Mouse (Mus musculus): Measurements from ENCODE around the gene Lhx8. TPM values are rescaled to one million over a fixed set of nuclear protein-coding genes. Genes with fewer than 3 reads are reported as not detected.

Lhx8 gene
- polyA plus RNA-seq, 1 experiment from 2014 or later = 0.64 TPM

DNA sequence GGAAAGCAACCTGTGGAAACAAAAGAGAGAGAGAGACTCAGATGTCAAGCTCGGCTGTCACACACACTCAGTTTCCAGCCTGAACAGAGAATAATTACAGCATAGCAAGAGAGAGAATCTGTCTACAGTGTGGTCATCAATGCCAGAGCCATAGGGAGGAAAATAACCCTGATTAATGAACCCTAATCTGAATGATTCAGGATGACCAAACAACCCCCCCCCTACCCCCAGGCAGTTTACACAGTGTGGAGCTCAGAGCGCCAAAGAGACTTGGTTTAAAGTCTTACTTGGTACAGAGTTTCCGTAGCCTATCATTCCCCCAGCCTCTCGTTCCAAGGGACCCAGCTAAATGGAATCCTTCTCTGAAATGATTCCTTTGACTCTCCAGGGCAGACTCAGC is 45.1 kb downstream of the Lhx8 start:
- no peak for ATAC-seq (replicated peaks; ENCODE audit: insufficient number of reproducible peaks, insufficient read depth, low FRiP score, low read depth)
- no peak overlapping the region for H3K4me3 ChIP-seq
- 65% methylated on average over 4 of the region's 4 CpGs for WGBS

GRCm38 (mm10) chr3:154284260-154284659 is 46.2 kb downstream of the Lhx8 start:
- 23% methylated on average over 3 of the region's 3 CpGs for WGBS
- Histone ChIP-seq H3K4me1 (replicated peaks) (no peaks in the 10 kb centered on the region), H3K9ac (no peak overlapping the region), H3K9me3 (replicated peaks) (no peaks in the 10 kb centered on the region), H3K36me3 (no peaks in the 10 kb centered on the region), H3K4me3 (no peak overlapping the region), H3K4me2 (no peak overlapping the region), H3K27ac (no peak overlapping the region), H3K27me3 (peaks cover 4% of the 10 kb centered on the region)
- no peak for ATAC-seq (replicated peaks; ENCODE audit: insufficient number of reproducible peaks, insufficient read depth, low FRiP score, low read depth)

More for the DNA sequence above, 45.1 kb downstream of the Lhx8 start:
- Histone ChIP-seq H3K9me3 (replicated peaks) (no peaks in the 10 kb centered on the region), H3K36me3 (no peaks in the 10 kb centered on the region), H3K4me1 (replicated peaks) (no peaks in the 10 kb centered on the region), H3K27ac (no peak overlapping the region), H3K4me2 (no peak overlapping the region), H3K27me3 (peaks cover 4% of the 10 kb centered on the region; the same call in 1 of the 2 replicates), H3K9ac (no peak overlapping the region)

DNA sequence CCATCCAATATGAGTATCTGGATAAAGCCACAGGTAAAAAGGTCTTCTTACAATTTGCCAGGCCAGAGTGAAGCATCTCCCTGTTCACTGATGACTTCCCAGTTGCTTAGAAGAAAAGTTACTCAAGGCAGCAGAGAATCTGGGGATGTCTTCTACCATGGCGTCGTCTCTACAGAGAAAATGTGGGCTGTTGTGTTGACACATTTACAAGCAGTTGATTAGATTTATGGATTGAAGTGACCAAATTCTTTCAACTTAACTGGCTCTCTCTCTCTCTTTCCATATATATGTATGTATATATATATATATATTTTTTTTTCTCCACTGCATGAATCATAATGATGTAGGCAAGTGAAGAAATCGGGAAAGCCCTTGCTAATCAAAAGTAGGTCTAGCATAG is 55.8 kb downstream of the Lhx8 start:
- Histone ChIP-seq H3K4me3 (no peak overlapping the region), H3K9me3 (replicated peaks) (no peaks in the 10 kb centered on the region), H3K27me3 (peaks cover 5% of the 10 kb centered on the region; the same call in 1 of the 2 replicates), H3K4me1 (replicated peaks) (peaks cover 2% of the 10 kb centered on the region; the same call in 1 of the 2 replicates), H3K4me2 (no peak overlapping the region), H3K36me3 (no peaks in the 10 kb centered on the region), H3K27ac (no peak overlapping the region), H3K9ac (no peak overlapping the region)
- 66% methylated on average over 3 of the region's 3 CpGs for WGBS
- no peak for ATAC-seq (replicated peaks; ENCODE audit: insufficient number of reproducible peaks, insufficient read depth, low FRiP score, low read depth)

GRCm38 (mm10) chr3:154269757-154270366 is 60.6 kb downstream of the Lhx8 start:
- H3K9ac ChIP-seq = no peak overlapping the region
- WGBS = 14% methylated on average over 19 of the region's 19 CpGs
- no peak overlapping the region; the same call in 1 of the 2 replicates for H3K4me3 ChIP-seq
- H3K27me3 ChIP-seq = peaks cover 5% of the 10 kb centered on the region; the same call in 1 of the 2 replicates
- ATAC-seq (replicated peaks; ENCODE audit: insufficient number of reproducible peaks, insufficient read depth, low FRiP score, low read depth) = no peak
- no peaks in the 10 kb centered on the region for H3K36me3 ChIP-seq
- H3K27ac ChIP-seq = no peak overlapping the region
- no peaks in the 10 kb centered on the region for H3K9me3 ChIP-seq (replicated peaks)
- peak overlapping the region; percentile 55 for H3K4me2 ChIP-seq
- peaks cover 2% of the 10 kb centered on the region; the same call in 1 of the 2 replicates for H3K4me1 ChIP-seq (replicated peaks)

DNA sequence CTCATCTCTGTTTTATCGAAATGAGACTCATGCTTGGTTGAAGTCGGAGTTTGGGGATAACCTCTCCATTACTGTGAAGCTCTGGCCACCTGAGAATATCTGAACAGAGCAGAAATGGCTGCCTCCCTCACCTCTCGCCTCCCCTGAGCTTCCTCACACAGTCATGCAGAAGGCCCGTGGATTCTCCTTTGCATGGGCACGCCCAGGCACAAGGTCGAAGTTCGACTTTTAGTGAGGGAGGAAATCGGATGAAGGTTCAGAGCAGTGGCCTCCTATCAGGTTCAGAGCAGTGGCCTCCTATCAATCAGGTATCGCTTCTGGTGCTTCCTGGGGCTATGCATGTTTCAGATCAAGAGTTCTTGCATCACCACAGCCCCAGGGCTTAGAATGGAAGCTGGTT is 62.1 kb downstream of the Lhx8 start:
- Histone ChIP-seq H3K4me1 (replicated peaks) (peaks cover 2% of the 10 kb centered on the region; the same call in 1 of the 2 replicates), H3K27me3 (peaks cover 5% of the 10 kb centered on the region; the same call in 1 of the 2 replicates), H3K9me3 (replicated peaks) (no peaks in the 10 kb centered on the region), H3K9ac (no peak overlapping the region), H3K4me3 (no peak overlapping the region), H3K4me2 (no peak overlapping the region), H3K36me3 (no peaks in the 10 kb centered on the region), H3K27ac (no peak overlapping the region)
- ATAC-seq (replicated peaks; ENCODE audit: insufficient number of reproducible peaks, insufficient read depth, low FRiP score, low read depth) = no peak
- WGBS = 67% methylated on average over 9 of the region's 9 CpGs

DNA sequence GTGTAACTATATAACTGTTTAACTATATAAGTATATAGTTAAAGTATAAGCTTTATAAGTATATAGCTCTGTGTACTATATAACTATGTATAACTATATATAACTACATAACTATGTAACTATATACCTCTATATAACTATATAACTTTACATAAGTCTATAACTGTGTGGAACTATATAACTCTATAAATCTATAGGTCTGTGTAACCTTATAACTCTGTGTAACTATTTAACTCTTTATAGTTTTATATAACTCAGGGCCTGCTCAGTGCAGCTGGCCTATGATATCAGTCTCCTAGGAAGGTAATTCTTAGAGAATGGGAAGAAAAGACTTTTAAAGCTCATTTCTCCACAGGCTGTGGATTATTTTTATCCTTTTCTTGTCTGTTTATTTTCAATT is 73.1 kb downstream of the Lhx8 start:
- no peak overlapping the region for H3K4me2 ChIP-seq
- no peaks in the 10 kb centered on the region for H3K36me3 ChIP-seq
- no peaks in the 10 kb centered on the region for H3K9me3 ChIP-seq (replicated peaks)
- H3K27ac ChIP-seq = no peak overlapping the region
- no peaks in the 10 kb centered on the region for H3K27me3 ChIP-seq
- no peaks in the 10 kb centered on the region for H3K4me1 ChIP-seq (replicated peaks)
- no peak overlapping the region for H3K9ac ChIP-seq
- H3K4me3 ChIP-seq = no peak overlapping the region
- no peak for ATAC-seq (replicated peaks; ENCODE audit: insufficient number of reproducible peaks, insufficient read depth, low FRiP score, low read depth)
